Mouse (Mus musculus) kidney, embryonic 16.5 days (tissue): Measurements from ENCODE around the gene 4833427G06Rik. TPM values are rescaled to one million over a fixed set of nuclear protein-coding genes. Genes with fewer than 3 reads are reported as not detected.
"Not testable (repeated sequence)": the region's sequence is repeated elsewhere in the genome, so short reads cannot be mapped to it uniquely, and the experiment has no call there.

Source experiments
- ATAC-seq: fragments of 200-750 bp; cut with Nextera tagmentation; 2 replicates; pipeline ENCODE4 v1.8.0; 2017; ENCODE audit warnings: moderate TSS enrichment; ENCODE audit not compliant: low FRiP score, low TSS enrichment
- H3K27ac ChIP-seq: fragments of 300-500 bp; sonication (generic); 2 replicates; pipeline ENCODE4 v1.5.1; 2014; ENCODE audit warnings: low read length
- H3K27me3 ChIP-seq: fragments of 300-500 bp; sonication (generic); 2 replicates; pipeline ENCODE4 v1.6.1; 2014; ENCODE audit warnings: low read length, control low read depth, mixed read lengths; ENCODE audit not compliant: insufficient read depth
- H3K36me3 ChIP-seq: fragments of 300-500 bp; sonication (generic); 2 replicates; pipeline ENCODE4 v1.6.1; 2014; ENCODE audit warnings: low read length, control low read depth, mixed read lengths; ENCODE audit not compliant: insufficient read depth
- H3K4me1 ChIP-seq: fragments of 300-500 bp; sonication (generic); 2 replicates; pipeline ENCODE4 v1.6.1; 2014; ENCODE audit warnings: low read length, control low read depth, mixed read lengths; ENCODE audit not compliant: insufficient read depth
- H3K4me2 ChIP-seq: fragments of 300-500 bp; sonication (generic); replicated peaks from 2 replicates; pipeline ENCODE4 v1.6.1; 2014; ENCODE audit warnings: low read depth, low read length
- H3K4me3 ChIP-seq: fragments of 300-500 bp; sonication (generic); 2 replicates; pipeline ENCODE4 v1.5.1; 2014; ENCODE audit warnings: mild to moderate bottlenecking, low read length
- H3K9ac ChIP-seq: fragments of 300-500 bp; sonication (generic); replicated peaks from 2 replicates; pipeline ENCODE4 v1.6.1; 2014; ENCODE audit warnings: low read length
- H3K9me3 ChIP-seq: fragments of 300-500 bp; sonication (generic); 2 replicates; pipeline ENCODE4 v1.6.1; 2016; ENCODE audit warnings: low read length, control low read depth
- WGBS: fragments of 180-500 bp; shearing (Covaris S2); extraction: QIAGEN DNeasy Blood & Tissue Kit; methylation state at CpG from one replicate; pipeline ENCODE4 v1.1.7; 2014; 5-methylcytosine and 5-hydroxymethylcytosine counted together
- polyA plus RNA-seq: library from polyadenylated mRNA; unstranded; fragments of >200 nt; fragmentation: Nextera tagmentation; extraction: Ambion mirVana; gene quantifications from 2 replicates; pipeline ENCODE4 v1.2.1, GENCODE M21; 2015

Gene 4833427G06Rik
- polyA plus RNA-seq = not detected in 2 replicates

- Histone ChIP-seq H3K27me3 (no peaks in the 10 kb centered on the region), H3K4me2 (peak within 1 kb of the TSS; percentile 99), H3K9me3 (no peaks in the 10 kb centered on the region), H3K4me3 (peak within 1 kb of the TSS; percentile 59), H3K36me3 (no peaks in the 10 kb centered on the region), H3K27ac (no peak within 1 kb of the TSS), H3K4me1 (peaks cover 18% of the 10 kb centered on the region), H3K9ac (no peak within 1 kb of the TSS)
- peak; percentile 55 for ATAC-seq
- 7% methylated on average over 27 of the region's 27 CpGs for WGBS
Observed at GRCm38 (mm10) chr9:51101756-51102425, at the start of gene 4833427G06Rik. Gene 4833427G06Rik (minus strand): TSS chr9:51102078.

- Histone ChIP-seq H3K4me2 (no peak overlapping the region), H3K9ac (no peak overlapping the region), H3K9me3 (no peaks in the 10 kb centered on the region), H3K36me3 (no peaks in the 10 kb centered on the region), H3K4me1 (peaks cover 12% of the 10 kb centered on the region), H3K27ac (no peak overlapping the region), H3K4me3 (no peak overlapping the region), H3K27me3 (no peaks in the 10 kb centered on the region; the same call in 1 of the 2 replicates)
- no peak for ATAC-seq
- WGBS = 81% methylated on average over 5 of the region's 5 CpGs
Observed at GRCm38 (mm10) chr9:51147294-51147693, 45.4 kb upstream of the 4833427G06Rik start.

GRCm38 (mm10) chr9:51146496-51146895 lies 44.6 kb upstream of the 4833427G06Rik start:
- 0 out of 2 replicates have a peak, but pooled peaks have one; percentile 15 for ATAC-seq
- Histone ChIP-seq H3K27me3 (no peaks in the 10 kb centered on the region; the same call in 1 of the 2 replicates), H3K27ac (no peak overlapping the region), H3K9me3 (no peaks in the 10 kb centered on the region), H3K36me3 (no peaks in the 10 kb centered on the region), H3K9ac (no peak overlapping the region), H3K4me2 (no peak overlapping the region), H3K4me1 (peaks cover 8% of the 10 kb centered on the region; the same call in 1 of the 2 replicates), H3K4me3 (no peak overlapping the region)
- WGBS = 51% methylated on average over 4 of the region's 4 CpGs

GRCm38 (mm10) chr9:51144218-51144617 lies 42.3 kb upstream of the 4833427G06Rik start:
- H3K36me3 ChIP-seq = no peaks in the 10 kb centered on the region
- no peak overlapping the region for H3K9ac ChIP-seq
- no peaks in the 10 kb centered on the region for H3K9me3 ChIP-seq
- H3K27ac ChIP-seq = no peak overlapping the region
- no peak for ATAC-seq
- H3K27me3 ChIP-seq = no peaks in the 10 kb centered on the region
- 73% methylated on average over 6 of the region's 6 CpGs for WGBS
- no peak overlapping the region for H3K4me3 ChIP-seq
- H3K4me1 ChIP-seq = peaks cover 8% of the 10 kb centered on the region; the same call in 1 of the 2 replicates
- H3K4me2 ChIP-seq = no peak overlapping the region

GRCm38 (mm10) chr9:51143437-51143836 lies 41.6 kb upstream of the 4833427G06Rik start:
- no peak for ATAC-seq
- Histone ChIP-seq H3K36me3 (no peaks in the 10 kb centered on the region), H3K9me3 (no peaks in the 10 kb centered on the region), H3K9ac (no peak overlapping the region), H3K4me3 (no peak overlapping the region), H3K27ac (no peak overlapping the region), H3K27me3 (no peaks in the 10 kb centered on the region), H3K4me1 (peaks cover 8% of the 10 kb centered on the region; the same call in 1 of the 2 replicates), H3K4me2 (no peak overlapping the region)
- 100% methylated on average over 1 of the region's 1 CpGs for WGBS

GRCm38 (mm10) chr9:51140711-51141110 lies 38.8 kb upstream of the 4833427G06Rik start:
- Histone ChIP-seq H3K36me3 (no peaks in the 10 kb centered on the region), H3K4me1 (no peaks in the 10 kb centered on the region), H3K9ac (no peak overlapping the region), H3K27me3 (no peaks in the 10 kb centered on the region), H3K27ac (no peak overlapping the region), H3K4me3 (no peak overlapping the region), H3K9me3 (no peaks in the 10 kb centered on the region), H3K4me2 (no peak overlapping the region)
- ATAC-seq = no peak
- WGBS = 79% methylated on average over 3 of the region's 3 CpGs

GRCm38 (mm10) chr9:51139401-51139800 lies 37.5 kb upstream of the 4833427G06Rik start:
- not testable (repeated sequence) for H3K4me1 ChIP-seq, ATAC-seq, H3K36me3 ChIP-seq, H3K4me2 ChIP-seq, H3K9me3 ChIP-seq, H3K9ac ChIP-seq, H3K27me3 ChIP-seq, H3K27ac ChIP-seq, H3K4me3 ChIP-seq
- 76% methylated on average over 1 of the region's 1 CpGs for WGBS

GRCm38 (mm10) chr9:51138301-51138700 lies 36.4 kb upstream of the 4833427G06Rik start:
- ATAC-seq = no peak
- Histone ChIP-seq H3K9ac (no peak overlapping the region), H3K4me2 (no peak overlapping the region), H3K36me3 (no peaks in the 10 kb centered on the region), H3K27ac (no peak overlapping the region), H3K9me3 (no peaks in the 10 kb centered on the region), H3K4me1 (no peaks in the 10 kb centered on the region), H3K4me3 (no peak overlapping the region), H3K27me3 (no peaks in the 10 kb centered on the region)
- 92% methylated on average over 1 of the region's 1 CpGs for WGBS

- 89% methylated on average over 1 of the region's 1 CpGs for WGBS
- Histone ChIP-seq H3K27me3 (no peaks in the 10 kb centered on the region), H3K27ac (no peak overlapping the region), H3K4me1 (no peaks in the 10 kb centered on the region), H3K9me3 (no peaks in the 10 kb centered on the region), H3K4me2 (no peak overlapping the region), H3K36me3 (no peaks in the 10 kb centered on the region), H3K9ac (no peak overlapping the region), H3K4me3 (no peak overlapping the region)
- ATAC-seq = no peak
Observed at GRCm38 (mm10) chr9:51137836-51138235, 36.0 kb upstream of the 4833427G06Rik start.

- Histone ChIP-seq H3K36me3 (no peaks in the 10 kb centered on the region), H3K27me3 (no peaks in the 10 kb centered on the region), H3K27ac (no peak overlapping the region), H3K4me2 (no peak overlapping the region), H3K4me3 (no peak overlapping the region), H3K4me1 (no peaks in the 10 kb centered on the region), H3K9ac (no peak overlapping the region), H3K9me3 (no peaks in the 10 kb centered on the region)
- 89% methylated on average over 4 of the region's 4 CpGs for WGBS
- no peak for ATAC-seq
Observed at GRCm38 (mm10) chr9:51137432-51137831, 35.6 kb upstream of the 4833427G06Rik start.
